Mouse (Mus musculus): ENCODE measurements at regions not wholly inside any gene's neighbourhood (a gene's known extent, or its start where the extent isn't known, plus 50 kb on each side); places are given as distances from the start of the nearest gene placed in this dataset.

- WGBS: 67% methylated on average over 2 of the region's 2 CpGs
- H3K4me1 ChIP-seq: no peaks in the 10 kb centered on the region
- no peak overlapping the region for H3K27ac ChIP-seq
- no peaks in the 10 kb centered on the region for H3K27me3 ChIP-seq
- H3K36me3 ChIP-seq (ENCODE audit: poor library complexity, severe bottlenecking): no peaks in the 10 kb centered on the region
- H3K4me3 ChIP-seq: no peak overlapping the region
- H3K4me2 ChIP-seq: no peak overlapping the region
- H3K9me3 ChIP-seq (replicated peaks): no peaks in the 10 kb centered on the region
- H3K9ac ChIP-seq: no peak overlapping the region
- peak; percentile 59; the same call in 1 of the 2 replicates for ATAC-seq
Measured at GRCm38 (mm10) chr3:112846019-112846418, 412.6 kb downstream of the Amy2a5 start.

All from forebrain, embryonic 13.5 days (tissue).